Mouse (Mus musculus): ENCODE measurements around the gene Shank2.

Gene Shank2

GRCm38 (mm10) chr7:144001628-144002027 is at the start of gene Shank2:
TSS of gene Shank2 (plus strand) at chr7:144001928.
- in situ Hi-C loops (cut with MboI, MseI): no loop called here

GRCm38 (mm10) chr7:143952130-143952529 is 49.6 kb upstream of the Shank2 start:
- in situ Hi-C loops (cut with MboI, MseI): no loop called here

GRCm38 (mm10) chr7:143956575-143957295 is 45.0 kb upstream of the Shank2 start:
- in situ Hi-C loops (cut with MboI, MseI): no loop called here

- in situ Hi-C loops (cut with MboI, MseI): no loop called here
Observed at GRCm38 (mm10) chr7:143958030-143958565, 43.6 kb upstream of the Shank2 start.

GRCm38 (mm10) chr7:143963813-143964212 is 37.9 kb upstream of the Shank2 start:
- in situ Hi-C loops (cut with MboI, MseI): no loop called here

- in situ Hi-C loops (cut with MboI, MseI): no loop called here
Observed at GRCm38 (mm10) chr7:143966621-143967020, 35.1 kb upstream of the Shank2 start.

GRCm38 (mm10) chr7:143977491-143977830 is 24.3 kb upstream of the Shank2 start:
- in situ Hi-C loops (cut with MboI, MseI): no loop called here

GRCm38 (mm10) chr7:143977831-143978682 is 23.7 kb upstream of the Shank2 start:
- in situ Hi-C loops (cut with MboI, MseI): no loop called here

GRCm38 (mm10) chr7:143978741-143979371 is 22.9 kb upstream of the Shank2 start:
- in situ Hi-C loops (cut with MboI, MseI): no loop called here

GRCm38 (mm10) chr7:143979986-143980385 is 21.7 kb upstream of the Shank2 start:
- in situ Hi-C loops (cut with MboI, MseI): no loop called here

GRCm38 (mm10) chr7:143986281-143986680 is 15.4 kb upstream of the Shank2 start:
- in situ Hi-C loops (cut with MboI, MseI): no loop called here

GRCm38 (mm10) chr7:143991160-143991559 is 10.6 kb upstream of the Shank2 start:
- in situ Hi-C loops (cut with MboI, MseI): no loop called here

- in situ Hi-C loops (cut with MboI, MseI): no loop called here
Observed at GRCm38 (mm10) chr7:143999073-143999472, 2.7 kb upstream of the Shank2 start.

- in situ Hi-C loops (cut with MboI, MseI): no loop called here
Observed at GRCm38 (mm10) chr7:144003471-144003870, 1.7 kb downstream of the Shank2 start.

GRCm38 (mm10) chr7:144008079-144008478 is 6.4 kb downstream of the Shank2 start:
- in situ Hi-C loops (cut with MboI, MseI): no loop called here

- in situ Hi-C loops (cut with MboI, MseI): no loop called here
Observed at GRCm38 (mm10) chr7:144008985-144009384, 7.3 kb downstream of the Shank2 start.

- in situ Hi-C loops (cut with MboI, MseI): no loop called here
Observed at GRCm38 (mm10) chr7:144014485-144014884, 12.8 kb downstream of the Shank2 start.

- in situ Hi-C loops (cut with MboI, MseI): no loop called here
Observed at GRCm38 (mm10) chr7:144021801-144022200, 20.1 kb downstream of the Shank2 start.

- in situ Hi-C loops (cut with MboI, MseI): no loop called here
Observed at GRCm38 (mm10) chr7:144022682-144023081, 21.0 kb downstream of the Shank2 start.

- in situ Hi-C loops (cut with MboI, MseI): no loop called here
Observed at GRCm38 (mm10) chr7:144023561-144023960, 21.8 kb downstream of the Shank2 start.

GRCm38 (mm10) chr7:144026024-144026752 is 24.5 kb downstream of the Shank2 start:
- in situ Hi-C loops (cut with MboI, MseI): no loop called here
